Mouse (Mus musculus) megakaryocyte-erythroid progenitor cell, adult 5 weeks (primary cell): ENCODE data around the gene Cd276. TPM values are rescaled to one million over a fixed set of nuclear protein-coding genes. Genes with fewer than 3 reads are reported as not detected.

Experiments
- polyA plus RNA-seq: library from polyadenylated mRNA; stranded (reverse); fragments of >175 nt; gene quantifications from 2 replicates; pipeline ENCODE4 v1.2.3, GENCODE M21; 2012

Cd276 gene
- polyA plus RNA-seq: 0.02 and 0.11 TPM in 2 replicates

GRCm38 (mm10) chr9:58554908-58555684, at the start of gene Cd276:
TSS of gene Cd276 (minus strand) at chr9:58555437.

GRCm38 (mm10) chr9:58581958-58582540, 26.8 kb upstream of the Cd276 start, which contains the start of gene Nptn:
TSS of gene Nptn (plus strand) at chr9:58582240.

GRCm38 (mm10) chr9:58487851-58488801, 67.1 kb downstream of the Cd276 start, which contains the start of gene Insyn1:
TSS of gene Insyn1 (plus strand) at chr9:58488603.

Other genes with a start within 250 kb of the Cd276 start
- 0.10 TPM in 1 of 2 replicates, not detected in the other for gene Loxl1, start 242.3 kb downstream of the Cd276 start, polyA plus RNA-seq
- gene Tbc1d21, start 185.0 kb downstream of the Cd276 start, polyA plus RNA-seq: not detected in 2 replicates
- 0.20 TPM in 1 of 2 replicates, not detected in the other for gene Insyn1, start 66.8 kb downstream of the Cd276 start, polyA plus RNA-seq
- 141 and 160 TPM in 2 replicates for gene Nptn, start 26.8 kb upstream of the Cd276 start, polyA plus RNA-seq
- gene Rec114, start 188.5 kb upstream of the Cd276 start, polyA plus RNA-seq: 0.86 TPM in 1 of 2 replicates, not detected in the other